Mouse (Mus musculus) liver, adult 2 months (tissue): ENCODE measurements around the gene Mex3d.

ENCODE experiments used
- CTCF ChIP-seq: fragments of 200-500 bp; IDR thresholded peaks from 2 replicates; pipeline ENCODE4 v1.5.1; 2011; ENCODE audit warnings: low read depth, low read length, control low read depth
- POLR2A ChIP-seq: fragments of 200-500 bp; IDR thresholded peaks from 2 replicates; pipeline ENCODE4 v1.6.1; 2011; ENCODE audit warnings: low read length, control low read depth; ENCODE audit not compliant: insufficient read depth; ENCODE audit errors: extremely low read depth

DNA sequence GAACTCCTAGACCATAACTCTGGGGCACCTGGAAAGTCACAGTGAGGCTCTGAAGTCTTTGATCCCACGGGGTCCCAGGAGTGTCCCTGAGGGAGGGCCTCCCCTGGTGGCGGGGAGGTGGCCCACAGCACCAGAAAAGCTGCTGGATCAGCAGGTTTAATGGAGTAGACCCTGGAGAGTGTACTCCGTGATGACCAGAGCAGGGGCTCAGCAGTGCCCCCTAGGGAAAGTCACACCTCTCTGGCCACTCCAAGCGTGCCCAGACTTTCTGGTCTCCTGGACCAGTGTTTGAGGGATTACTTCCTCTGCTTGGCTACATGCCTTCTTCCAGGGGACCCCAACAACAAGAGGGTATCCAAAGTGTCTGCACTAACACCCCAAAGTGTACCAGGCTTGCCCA is 4.0 kb downstream of the Mex3d start:
- peak; percentile 43 for TF ChIP-seq CTCF
- no peak for TF ChIP-seq POLR2A
